Mouse (Mus musculus) forebrain, embryonic 11.5 days (tissue): ENCODE results near the gene Samd13. TPM values are rescaled to one million over a fixed set of nuclear protein-coding genes. Genes with fewer than 3 reads are reported as not detected.
A peak's percentile ranks its signal among the peaks of the same experiment; 100 is the strongest.

Experiments
- ATAC-seq: fragments of 200-750 bp; cut with Nextera tagmentation; replicated peaks from 2 replicates; pipeline ENCODE4 v1.8.0; 2017; ENCODE audit warnings: moderate TSS enrichment; ENCODE audit not compliant: low FRiP score
- DNase-seq: peaks from one replicate; pipeline ENCODE4 v3.0.0-alpha.2; 2017; ENCODE audit warnings: low spot score
- H3K27ac ChIP-seq: fragments of 300-500 bp; sonication (generic); 2 replicates; pipeline ENCODE4 v1.5.1; 2014; ENCODE audit warnings: low read depth, low read length
- H3K27me3 ChIP-seq: fragments of 300-500 bp; sonication (generic); 2 replicates; pipeline ENCODE4 v1.6.1; 2014; ENCODE audit warnings: mild to moderate bottlenecking, low read length, mixed read lengths; ENCODE audit not compliant: control insufficient read depth, insufficient read depth
- H3K36me3 ChIP-seq: fragments of 300-500 bp; sonication (generic); 2 replicates; pipeline ENCODE4 v1.6.1; 2014; ENCODE audit warnings: mild to moderate bottlenecking, low read length, moderate library complexity, mixed read lengths; ENCODE audit not compliant: control insufficient read depth, insufficient read depth
- H3K4me1 ChIP-seq: fragments of 300-500 bp; sonication (generic); replicated peaks from 2 replicates; pipeline ENCODE4 v1.6.1; 2014; ENCODE audit warnings: low read length, mixed read lengths; ENCODE audit not compliant: control insufficient read depth, insufficient read depth
- H3K4me2 ChIP-seq: fragments of 300-500 bp; sonication (generic); 2 replicates; pipeline ENCODE4 v1.6.1; 2014; ENCODE audit warnings: low read depth, mild to moderate bottlenecking, low read length, moderate library complexity, mixed read lengths; ENCODE audit not compliant: severe bottlenecking
- H3K4me3 ChIP-seq: fragments of 300-500 bp; sonication (generic); 2 replicates; pipeline ENCODE4 v1.5.1; 2014; ENCODE audit warnings: low read depth, low read length
- H3K9ac ChIP-seq: fragments of 300-500 bp; sonication (generic); 2 replicates; pipeline ENCODE4 v1.6.1; 2014; ENCODE audit warnings: low read length
- H3K9me3 ChIP-seq: fragments of 300-500 bp; sonication (generic); 2 replicates; pipeline ENCODE4 v1.6.1; 2016; ENCODE audit warnings: low read length, mixed read lengths; ENCODE audit not compliant: control insufficient read depth
- WGBS: fragments of 180-500 bp; shearing (Covaris S2); extraction: QIAGEN DNeasy Blood & Tissue Kit; methylation state at CpG from one replicate; pipeline ENCODE4 v1.1.7; 2014; 5-methylcytosine and 5-hydroxymethylcytosine counted together
- polyA plus RNA-seq: library from polyadenylated mRNA; unstranded; fragments of >200 nt; fragmentation: Nextera tagmentation; extraction: Ambion mirVana; gene quantifications from 2 replicates; pipeline ENCODE4 v1.2.1, GENCODE M21; 2014

Samd13 gene
- polyA plus RNA-seq: 0.52 and 0.97 TPM in 2 replicates

- Histone ChIP-seq H3K9me3 (no peaks in the 10 kb centered on the region), H3K4me2 (peak within 1 kb of the TSS; percentile 89), H3K27ac (no peak within 1 kb of the TSS), H3K27me3 (no peaks in the 10 kb centered on the region), H3K4me1 (no peaks in the 10 kb centered on the region), H3K36me3 (no peaks in the 10 kb centered on the region), H3K9ac (peak within 1 kb of the TSS; percentile 65), H3K4me3 (peak within 1 kb of the TSS; percentile 41)
- peak; percentile 90 for DNase-seq
- ATAC-seq: peak; percentile 96
- WGBS: 4% methylated on average over 50 of the region's 50 CpGs
Measured at GRCm38 (mm10) chr3:146684811-146685675, at the start of gene Samd13. TSS of gene Samd13 (minus strand) at chr3:146685592.

- Histone ChIP-seq H3K36me3 (peaks cover 5% of the 10 kb centered on the region; the same call in 1 of the 2 replicates), H3K4me1 (no peaks in the 10 kb centered on the region), H3K27ac (no peak overlapping the region), H3K27me3 (no peaks in the 10 kb centered on the region), H3K9ac (no peak overlapping the region), H3K9me3 (no peaks in the 10 kb centered on the region), H3K4me2 (no peak overlapping the region), H3K4me3 (no peak overlapping the region)
- no peak for DNase-seq
- WGBS: 96% methylated on average over 11 of the region's 11 CpGs
- no peak for ATAC-seq
Measured at GRCm38 (mm10) chr3:146731499-146731898, 46.1 kb upstream of the Samd13 start.

GRCm38 (mm10) chr3:146723037-146723436 lies 37.6 kb upstream of the Samd13 start:
- DNase-seq: no peak
- no peaks in the 10 kb centered on the region for H3K4me1 ChIP-seq
- no peaks in the 10 kb centered on the region; the same call in 1 of the 2 replicates for H3K9me3 ChIP-seq
- no peak overlapping the region for H3K4me2 ChIP-seq
- H3K9ac ChIP-seq: no peak overlapping the region
- ATAC-seq: no peak
- whole genome bisulfite sequencing: 80% methylated on average over 3 of the region's 3 CpGs
- H3K4me3 ChIP-seq: no peak overlapping the region
- no peaks in the 10 kb centered on the region for H3K27me3 ChIP-seq
- peaks cover 5% of the 10 kb centered on the region; the same call in 1 of the 2 replicates for H3K36me3 ChIP-seq
- H3K27ac ChIP-seq: no peak overlapping the region

- ATAC-seq: no peak
- Histone ChIP-seq H3K9me3 (no peaks in the 10 kb centered on the region), H3K4me3 (no peak overlapping the region), H3K36me3 (no peaks in the 10 kb centered on the region), H3K27me3 (no peaks in the 10 kb centered on the region), H3K9ac (no peak overlapping the region), H3K27ac (no peak overlapping the region), H3K4me2 (no peak overlapping the region), H3K4me1 (no peaks in the 10 kb centered on the region)
- WGBS: 89% methylated on average over 4 of the region's 4 CpGs
- DNase-seq: no peak
Measured at GRCm38 (mm10) chr3:146719696-146720095, 34.3 kb upstream of the Samd13 start.

GRCm38 (mm10) chr3:146718251-146718650 lies 32.9 kb upstream of the Samd13 start:
- Histone ChIP-seq H3K9ac (no peak overlapping the region), H3K4me1 (no peaks in the 10 kb centered on the region), H3K4me3 (no peak overlapping the region), H3K27me3 (no peaks in the 10 kb centered on the region), H3K9me3 (no peaks in the 10 kb centered on the region), H3K4me2 (no peak overlapping the region), H3K36me3 (no peaks in the 10 kb centered on the region), H3K27ac (no peak overlapping the region)
- WGBS: 68% methylated on average over 5 of the region's 5 CpGs
- no peak for ATAC-seq
- DNase-seq: no peak

- DNase-seq (no peak), ATAC-seq (no peak)
- Histone ChIP-seq H3K27ac (no peak overlapping the region), H3K36me3 (no peaks in the 10 kb centered on the region), H3K9ac (no peak overlapping the region), H3K27me3 (no peaks in the 10 kb centered on the region), H3K4me3 (no peak overlapping the region), H3K4me1 (no peaks in the 10 kb centered on the region), H3K4me2 (no peak overlapping the region), H3K9me3 (no peaks in the 10 kb centered on the region)
- 79% methylated on average over 7 of the region's 7 CpGs for WGBS
Measured at GRCm38 (mm10) chr3:146712305-146712704, 26.9 kb upstream of the Samd13 start.

GRCm38 (mm10) chr3:146711559-146711958 lies 26.2 kb upstream of the Samd13 start:
- no peaks in the 10 kb centered on the region for H3K4me1 ChIP-seq
- WGBS: 73% methylated on average over 6 of the region's 6 CpGs
- ATAC-seq (no peak), DNase-seq (no peak)
- no peak overlapping the region for H3K4me2 ChIP-seq
- H3K27me3 ChIP-seq: no peaks in the 10 kb centered on the region
- H3K27ac ChIP-seq: no peak overlapping the region
- no peaks in the 10 kb centered on the region for H3K9me3 ChIP-seq
- no peak overlapping the region for H3K4me3 ChIP-seq
- no peak overlapping the region for H3K9ac ChIP-seq
- H3K36me3 ChIP-seq: no peaks in the 10 kb centered on the region

- Histone ChIP-seq H3K4me1 (no peaks in the 10 kb centered on the region), H3K9me3 (no peaks in the 10 kb centered on the region), H3K9ac (no peak overlapping the region), H3K27ac (no peak overlapping the region), H3K4me2 (no peak overlapping the region), H3K4me3 (no peak overlapping the region), H3K27me3 (no peaks in the 10 kb centered on the region), H3K36me3 (no peaks in the 10 kb centered on the region)
- no peak for DNase-seq
- no peak for ATAC-seq
- WGBS: 81% methylated on average over 7 of the region's 7 CpGs
Measured at GRCm38 (mm10) chr3:146711084-146711483, 25.7 kb upstream of the Samd13 start.

- WGBS: 83% methylated on average over 1 of the region's 1 CpGs
- no peak overlapping the region for H3K4me3 ChIP-seq
Measured at GRCm38 (mm10) chr3:146709086-146709485, 23.7 kb upstream of the Samd13 start.

More at GRCm38 (mm10) chr3:146709086-146709485, 23.7 kb upstream of the Samd13 start:
- Histone ChIP-seq H3K36me3 (no peaks in the 10 kb centered on the region), H3K9ac (no peak overlapping the region), H3K27ac (no peak overlapping the region), H3K4me1 (no peaks in the 10 kb centered on the region), H3K9me3 (no peaks in the 10 kb centered on the region), H3K4me2 (no peak overlapping the region), H3K27me3 (no peaks in the 10 kb centered on the region)
- ATAC-seq (no peak), DNase-seq (no peak)
